Mouse (Mus musculus) limb, embryonic 14.5 days (tissue): Measurements from ENCODE around the gene Bloc1s1. TPM values are rescaled to one million over a fixed set of nuclear protein-coding genes. Genes with fewer than 3 reads are reported as not detected.

Source experiments
- ATAC-seq: fragments of 200-750 bp; cut with Nextera tagmentation; 2 replicates; pipeline ENCODE4 v1.8.0; 2017; ENCODE audit warnings: low read depth, moderate number of reproducible peaks, moderate TSS enrichment; ENCODE audit not compliant: low FRiP score
- DNase-seq: peaks from one replicate; pipeline ENCODE4 v3.0.0-alpha.2; 2015; ENCODE audit warnings: low spot score
- H3K27ac ChIP-seq: fragments of 300-500 bp; sonication (generic); replicated peaks from 2 replicates; pipeline ENCODE4 v1.5.1; 2014; ENCODE audit warnings: low read depth, mild to moderate bottlenecking, low read length, moderate library complexity, mixed read lengths
- H3K27me3 ChIP-seq: fragments of 300-500 bp; sonication (generic); 2 replicates; pipeline ENCODE4 v1.6.1; 2014; ENCODE audit warnings: low read length, mixed read lengths; ENCODE audit not compliant: control insufficient read depth, insufficient read depth
- H3K36me3 ChIP-seq: fragments of 300-500 bp; sonication (generic); 2 replicates; pipeline ENCODE4 v1.6.1; 2014; ENCODE audit warnings: mild to moderate bottlenecking, low read length, moderate library complexity, mixed read lengths; ENCODE audit not compliant: control insufficient read depth, insufficient read depth
- H3K4me1 ChIP-seq: fragments of 300-500 bp; sonication (generic); 2 replicates; pipeline ENCODE4 v1.6.1; 2014; ENCODE audit warnings: antibody characterized with exemption, low read length, mixed read lengths; ENCODE audit not compliant: control insufficient read depth, insufficient read depth
- H3K4me2 ChIP-seq: fragments of 300-500 bp; sonication (generic); replicated peaks from 2 replicates; pipeline ENCODE4 v1.6.1; 2014; ENCODE audit warnings: low read depth, mild to moderate bottlenecking, low read length, moderate library complexity; ENCODE audit not compliant: severe bottlenecking
- H3K4me3 ChIP-seq: fragments of 300-500 bp; sonication (generic); replicated peaks from 2 replicates; pipeline ENCODE4 v1.5.1; 2014; ENCODE audit warnings: low read length
- H3K9ac ChIP-seq: fragments of 300-500 bp; sonication (generic); 2 replicates; pipeline ENCODE4 v1.6.1; 2014; ENCODE audit warnings: mild to moderate bottlenecking, low read depth, low read length, moderate library complexity; ENCODE audit not compliant: severe bottlenecking
- H3K9me3 ChIP-seq: fragments of 300-500 bp; sonication (generic); 2 replicates; pipeline ENCODE4 v1.6.1; 2016; ENCODE audit warnings: low read length; ENCODE audit not compliant: control insufficient read depth
- POLR2A ChIP-seq: fragments of 200-500 bp; IDR thresholded peaks from 2 replicates; pipeline ENCODE4 v1.8.0; 2012; ENCODE audit warnings: inconsistent platforms, mild to moderate bottlenecking, moderate library complexity, borderline replicate concordance; ENCODE audit not compliant: insufficient read depth, insufficient read length; ENCODE audit errors: extremely low read depth
- WGBS: fragments of 180-500 bp; shearing (Covaris S2); extraction: QIAGEN DNeasy Blood & Tissue Kit; methylation state at CpG from one replicate; pipeline ENCODE4 v1.1.7; 2014; 5-methylcytosine and 5-hydroxymethylcytosine counted together
- polyA plus RNA-seq, 2 experiments: library from polyadenylated mRNA; depleted of rRNA in 1 of 2; stranded (reverse) in 1 of 2; unstranded in 1 of 2; fragments of >200 nt; fragmentation: Nextera tagmentation in 1 of 2; extraction: Ambion mirVana in 1 of 2; gene quantifications; 2 replicates each; pipeline versions ENCODE4 v1.2.1 to v1.2.3; 2012 to 2014

The Bloc1s1 gene
- polyA plus RNA-seq, 2 experiments = 262 to 285 TPM

GRCm38 (mm10) chr10:128912791-128913190 is 11.0 kb downstream of the Bloc1s1 start:
- no peak for TF ChIP-seq POLR2A
- ATAC-seq (no peak), DNase-seq (no peak)
- WGBS = 86% methylated on average over 4 of the region's 4 CpGs
- Histone ChIP-seq H3K36me3 (peaks cover 60% of the 10 kb centered on the region), H3K27ac (0 out of 2 replicates have a peak overlapping the region, but pooled peaks have one; percentile 34), H3K27me3 (no peaks in the 10 kb centered on the region), H3K9me3 (no peaks in the 10 kb centered on the region), H3K4me1 (peaks cover 24% of the 10 kb centered on the region), H3K4me3 (no peak overlapping the region), H3K9ac (no peak overlapping the region), H3K4me2 (no peak overlapping the region)

GRCm38 (mm10) chr10:128912268-128912667 is 11.6 kb downstream of the Bloc1s1 start:
- no peak for TF ChIP-seq POLR2A
- Histone ChIP-seq H3K9me3 (no peaks in the 10 kb centered on the region), H3K27me3 (no peaks in the 10 kb centered on the region), H3K4me1 (peaks cover 24% of the 10 kb centered on the region), H3K4me2 (no peak overlapping the region), H3K4me3 (no peak overlapping the region), H3K27ac (no peak overlapping the region), H3K9ac (no peak overlapping the region), H3K36me3 (peaks cover 55% of the 10 kb centered on the region)
- 96% methylated on average over 4 of the region's 4 CpGs for WGBS
- DNase-seq (no peak), ATAC-seq (no peak)

GRCm38 (mm10) chr10:128911430-128911829 is 12.4 kb downstream of the Bloc1s1 start:
- whole genome bisulfite sequencing = 84% methylated on average over 6 of the region's 6 CpGs
- DNase-seq (no peak), ATAC-seq (no peak)
- Histone ChIP-seq H3K4me1 (peaks cover 24% of the 10 kb centered on the region), H3K9me3 (no peaks in the 10 kb centered on the region), H3K27me3 (no peaks in the 10 kb centered on the region), H3K9ac (0 out of 2 replicates have a peak overlapping the region, but pooled peaks have one; percentile 97), H3K36me3 (peaks cover 47% of the 10 kb centered on the region), H3K27ac (no peak overlapping the region), H3K4me3 (peak overlapping the region; percentile 91), H3K4me2 (peak overlapping the region; percentile 72)
- no peak for TF ChIP-seq POLR2A

GRCm38 (mm10) chr10:128910066-128910841 is 13.6 kb downstream of the Bloc1s1 start:
- H3K9ac ChIP-seq = peak overlapping the region; percentile 97
- H3K27ac ChIP-seq = peak overlapping the region; percentile 96
- DNase-seq (peak; percentile 77), ATAC-seq (peak; percentile 35)
- TF ChIP-seq POLR2A = no peak
- no peaks in the 10 kb centered on the region for H3K9me3 ChIP-seq
- under 1% methylated on average over 42 of the region's 66 CpGs for WGBS
- H3K4me2 ChIP-seq = peak overlapping the region; percentile 72
- H3K4me3 ChIP-seq = peak overlapping the region; percentile 91
- peaks cover 24% of the 10 kb centered on the region for H3K4me1 ChIP-seq
- no peaks in the 10 kb centered on the region for H3K27me3 ChIP-seq
- peaks cover 38% of the 10 kb centered on the region for H3K36me3 ChIP-seq

GRCm38 (mm10) chr10:128909567-128910028 is 14.2 kb downstream of the Bloc1s1 start:
- Histone ChIP-seq H3K4me3 (peak overlapping the region; percentile 91), H3K9me3 (no peaks in the 10 kb centered on the region), H3K9ac (peak overlapping the region; percentile 97), H3K36me3 (peaks cover 32% of the 10 kb centered on the region), H3K4me1 (peaks cover 24% of the 10 kb centered on the region), H3K27me3 (no peaks in the 10 kb centered on the region), H3K4me2 (peak overlapping the region; percentile 72), H3K27ac (peak overlapping the region; percentile 96)
- 0 out of 2 replicates have a peak, but pooled peaks have one; percentile 60 for TF ChIP-seq POLR2A
- ATAC-seq = peak; percentile 87
- peak; percentile 86 for DNase-seq
- under 1% methylated on average over 35 of the region's 41 CpGs for WGBS
